Mouse (Mus musculus) spleen, adult 2 months (tissue): ENCODE measurements around the gene Lbx2. TPM values are rescaled to one million over a fixed set of nuclear protein-coding genes. Genes with fewer than 3 reads are reported as not detected.
A peak's percentile ranks its signal among the peaks of the same experiment; 100 is the strongest.

Experiments
- DNase-seq, 2 experiments: peaks; one replicate each; pipeline versions ENCODE4 v3.0.0 to v3.0.0-alpha.2; 2012 to 2021; ENCODE audit warnings: low spot score in 2 of 2, low read depth in 1 of 2
- H3K27ac ChIP-seq: fragments of 200-500 bp; 2 replicates; pipeline ENCODE4 v1.5.1; 2012; ENCODE audit warnings: low read length, inconsistent platforms; ENCODE audit not compliant: insufficient read depth
- H3K27me3 ChIP-seq: fragments of 200-500 bp; 2 replicates; pipeline ENCODE4 v1.6.1; 2012; ENCODE audit warnings: mild to moderate bottlenecking, moderate library complexity, low read length, inconsistent platforms; ENCODE audit not compliant: control insufficient read depth, insufficient read depth
- H3K36me3 ChIP-seq: fragments of 200-500 bp; 2 replicates; pipeline ENCODE4 v1.6.1; 2012; ENCODE audit warnings: mild to moderate bottlenecking, low read length, inconsistent platforms; ENCODE audit not compliant: control insufficient read depth, insufficient read depth
- H3K4me1 ChIP-seq: fragments of 200-500 bp; 2 replicates; pipeline ENCODE4 v1.6.1; 2011; ENCODE audit warnings: inconsistent platforms; ENCODE audit not compliant: control insufficient read depth, insufficient read depth, insufficient read length
- H3K4me3 ChIP-seq: fragments of 200-500 bp; 2 replicates; pipeline ENCODE4 v1.5.1; 2011; ENCODE audit warnings: mild to moderate bottlenecking, inconsistent platforms; ENCODE audit not compliant: insufficient read depth, insufficient read length; ENCODE audit errors: extremely low read depth
- CTCF ChIP-seq: fragments of 200-500 bp; IDR thresholded peaks from 2 replicates; pipeline ENCODE4 v1.5.1; 2011; ENCODE audit warnings: mild to moderate bottlenecking, inconsistent platforms; ENCODE audit not compliant: insufficient read depth, insufficient read length, insufficient replicate concordance; ENCODE audit errors: extremely low read depth
- POLR2A ChIP-seq: fragments of 200-500 bp; IDR thresholded peaks from 2 replicates; pipeline ENCODE4 v1.6.1; 2011; ENCODE audit warnings: low read depth, low read length, inconsistent platforms
- WGBS: fragments of 180-500 bp; shearing (Covaris S2); methylation state at CpG from one replicate; pipeline ENCODE4 v1.1.7; 2018; 5-methylcytosine and 5-hydroxymethylcytosine counted together
- polyA plus RNA-seq: library from polyadenylated mRNA; depleted of rRNA; stranded (reverse); fragments of >200 nt; gene quantifications from 2 replicates; pipeline ENCODE4 v1.2.3, GENCODE M21; 2012

Lbx2 gene
- polyA plus RNA-seq, 1 experiment, result 2.8 TPM

DNA sequence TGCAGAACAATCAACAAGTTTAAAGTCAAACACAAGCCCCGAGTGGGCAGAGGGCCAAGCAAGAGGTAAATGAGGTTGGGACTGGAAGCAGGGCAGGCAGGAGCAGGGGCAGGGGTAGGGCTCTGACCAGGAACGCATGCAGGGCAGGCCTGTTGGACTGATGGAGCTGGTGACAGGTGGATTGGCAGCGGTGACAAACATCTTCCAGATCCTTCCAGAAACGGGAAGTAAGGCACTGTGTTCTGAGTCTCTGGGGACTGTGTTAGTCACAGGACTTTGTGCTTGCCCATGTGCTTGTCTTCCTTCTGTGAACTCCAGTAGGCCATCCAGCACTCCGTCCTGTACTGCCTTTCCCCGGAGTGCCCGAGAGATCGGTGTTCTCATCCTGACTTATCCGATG lies 41.4 kb upstream of the Lbx2 start:
- Histone ChIP-seq H3K36me3 (no peaks in the 10 kb centered on the region), H3K4me3 (no peak overlapping the region), H3K27ac (no peak overlapping the region), H3K4me1 (peaks cover 5% of the 10 kb centered on the region; the same call in 1 of the 2 replicates), H3K27me3 (no peaks in the 10 kb centered on the region)
- TF ChIP-seq POLR2A (no peak), CTCF (no peak)
- WGBS, result 49% methylated on average over 9 of the region's 9 CpGs
- DNase-seq, result peak in 1 of 2 experiments; percentile 59

DNA sequence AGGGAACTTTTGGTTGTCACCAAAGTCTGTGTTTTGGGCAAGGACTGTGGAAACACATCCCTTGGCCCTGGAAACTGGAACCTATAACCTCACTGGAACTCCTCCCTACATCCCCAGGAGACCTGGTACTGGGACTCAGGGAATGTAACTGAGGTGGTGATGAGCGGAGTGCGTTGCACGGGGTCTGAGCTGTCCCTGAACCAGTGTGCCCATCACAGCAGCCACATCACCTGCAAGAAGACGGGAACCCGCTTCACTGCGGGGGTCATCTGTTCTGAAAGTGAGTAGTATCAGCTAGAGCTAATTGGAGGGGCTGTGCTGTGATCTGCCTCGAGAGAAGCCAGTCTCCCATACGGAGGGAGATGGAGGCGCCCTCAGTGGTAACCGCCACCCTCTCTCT lies 36.8 kb upstream of the Lbx2 start:
- H3K36me3 ChIP-seq, result peaks cover 4% of the 10 kb centered on the region
- TF ChIP-seq POLR2A (no peak), CTCF (no peak)
- H3K27ac ChIP-seq, result no peak overlapping the region
- H3K4me1 ChIP-seq, result peaks cover 8% of the 10 kb centered on the region; the same call in 1 of the 2 replicates
- no peak for DNase-seq
- H3K27me3 ChIP-seq, result no peaks in the 10 kb centered on the region
- H3K4me3 ChIP-seq, result no peak overlapping the region
- WGBS, result 85% methylated on average over 10 of the region's 10 CpGs

DNA sequence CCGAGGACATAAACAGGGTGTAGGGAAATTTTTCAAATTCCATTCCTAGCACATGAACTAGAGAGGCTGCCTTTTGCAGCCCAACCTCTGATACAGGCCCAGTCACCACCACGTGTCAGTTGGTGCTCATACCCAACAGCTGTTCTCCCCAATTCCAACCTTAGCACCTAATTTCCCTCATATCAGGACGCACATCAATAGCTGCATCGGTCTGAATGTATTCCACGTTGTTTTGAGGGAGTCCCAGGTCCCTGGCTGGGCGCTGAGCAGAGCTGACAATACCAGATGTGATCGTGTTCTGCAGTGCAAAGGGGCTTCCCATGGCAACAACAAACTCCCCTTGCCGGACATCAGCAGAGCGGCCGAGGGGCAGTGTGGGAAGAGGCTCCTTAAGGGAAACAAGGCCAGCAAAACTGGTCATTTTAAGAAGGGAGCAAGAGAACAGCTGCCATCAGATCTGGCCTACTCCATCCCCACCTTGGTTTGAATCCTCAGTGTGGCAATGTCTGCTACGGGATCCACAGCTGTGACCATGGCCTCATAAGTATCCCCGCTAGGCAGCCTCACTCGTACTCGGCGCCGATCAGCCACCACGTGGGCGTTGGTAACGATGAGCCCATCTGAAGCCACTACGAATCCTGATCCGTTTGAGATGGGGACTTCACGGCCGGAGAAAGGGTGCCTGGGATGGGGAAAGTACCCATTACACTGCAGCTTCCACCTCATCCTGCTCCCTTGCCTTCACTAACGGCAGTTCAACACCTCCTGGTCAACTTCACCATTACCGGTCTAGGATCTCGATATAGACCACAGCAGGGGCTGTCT lies 32.8 kb upstream of the Lbx2 start:
- H3K36me3 ChIP-seq, result peaks cover 15% of the 10 kb centered on the region
- peak overlapping the region; percentile 73 for H3K27ac ChIP-seq
- WGBS, result 7% methylated on average over 26 of the region's 26 CpGs
- H3K27me3 ChIP-seq, result no peaks in the 10 kb centered on the region
- no peak for DNase-seq
- peaks cover 7% of the 10 kb centered on the region; the same call in 1 of the 2 replicates for H3K4me1 ChIP-seq
- no peak for TF ChIP-seq POLR2A
- no peak for TF ChIP-seq CTCF
- H3K4me3 ChIP-seq, result peak overlapping the region; percentile 93

DNA sequence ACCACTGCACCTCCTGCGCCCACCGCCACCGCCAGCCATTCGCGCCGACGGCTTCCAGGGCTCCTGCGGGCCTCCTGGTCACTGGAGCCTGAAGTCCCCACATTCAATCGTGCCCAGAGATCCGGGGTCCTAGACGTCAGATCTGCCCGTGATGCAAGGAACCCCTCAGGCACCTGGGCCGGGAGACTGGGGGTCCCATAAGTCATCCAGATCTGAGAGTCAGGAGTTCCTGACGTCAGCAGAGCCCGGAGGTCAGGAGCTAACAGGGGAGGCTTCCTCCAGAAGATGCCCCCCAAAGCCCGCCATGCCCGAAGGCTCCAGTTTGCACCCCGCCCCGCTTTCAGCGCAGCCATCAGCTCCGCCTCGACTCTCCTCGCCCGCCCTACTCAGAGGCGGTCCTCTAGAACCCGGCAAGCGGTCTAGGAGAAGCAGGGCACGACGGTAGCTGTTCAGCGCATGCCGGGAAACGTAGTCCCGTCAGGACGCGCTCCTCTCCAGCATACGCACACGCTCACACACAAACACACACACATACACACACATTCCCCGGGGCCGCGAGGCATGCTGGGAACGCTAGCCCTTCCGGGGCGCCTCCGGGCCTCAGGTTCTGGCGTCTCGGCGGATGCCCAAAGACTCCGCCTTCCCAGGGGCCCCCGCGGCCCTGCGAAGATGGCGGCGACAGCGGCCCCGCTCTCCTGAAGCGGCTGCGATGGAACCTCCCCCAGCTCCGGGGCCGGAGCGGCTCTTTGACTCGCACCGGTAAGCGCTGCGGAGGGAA lies 31.9 kb upstream of the Lbx2 start, which contains the start of gene Aup1:
Gene Aup1 (plus strand): TSS at position 448 of the 778 bp plus-strand sequence.
- peak; percentile 97 to 98 for DNase-seq
- peaks cover 15% of the 10 kb centered on the region for H3K36me3 ChIP-seq
- no peak for TF ChIP-seq CTCF
- TF ChIP-seq POLR2A, result peak; percentile 57
- WGBS, result under 1% methylated on average over 64 of the region's 64 CpGs
- H3K27me3 ChIP-seq, result no peaks in the 10 kb centered on the region
- H3K4me3 ChIP-seq, result peak within 1 kb of the TSS; percentile 93
- H3K4me1 ChIP-seq, result peaks cover 7% of the 10 kb centered on the region; the same call in 1 of the 2 replicates
- peak within 1 kb of the TSS; percentile 90 for H3K27ac ChIP-seq

- WGBS, result under 1% methylated on average over 46 of the region's 50 CpGs
- Histone ChIP-seq H3K27me3 (no peaks in the 10 kb centered on the region), H3K4me3 (peak within 1 kb of the TSS; percentile 93), H3K27ac (peak within 1 kb of the TSS; percentile 90), H3K36me3 (peaks cover 15% of the 10 kb centered on the region), H3K4me1 (peaks cover 7% of the 10 kb centered on the region; the same call in 1 of the 2 replicates)
- DNase-seq, result peak in 1 of 2 experiments; percentile 51
- TF ChIP-seq POLR2A, result no peak
- 0 out of 2 replicates have a peak, but pooled peaks have one; percentile 42 for TF ChIP-seq CTCF
Observed at GRCm38 (mm10) chr6:83054871-83055431, 31.2 kb upstream of the Lbx2 start, which contains the start of gene Htra2. Gene Htra2, minus strand, starts transcription at chr6:83055273.

DNA sequence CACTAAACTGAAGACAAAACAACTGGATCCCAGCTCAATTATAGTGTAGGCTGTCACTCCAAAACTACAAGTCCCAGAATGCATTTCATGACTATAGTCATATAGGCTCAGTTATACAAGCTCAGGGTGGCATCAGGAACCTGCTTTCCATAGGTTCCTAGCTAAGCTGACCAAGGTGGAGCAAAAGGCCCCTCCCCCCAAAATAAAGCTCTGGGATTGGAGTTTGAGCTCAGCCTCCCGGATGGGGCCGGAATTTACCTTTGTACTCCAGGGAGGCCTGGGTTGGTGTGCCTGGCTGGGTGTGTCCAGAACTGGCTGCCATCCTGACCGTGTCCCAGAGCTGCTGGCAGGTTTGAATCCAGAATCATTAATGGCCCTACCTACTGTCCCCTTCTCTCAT lies 28.4 kb upstream of the Lbx2 start, which contains the start of gene Dqx1:
Gene Dqx1 (plus strand): TSS at position 55 of the 400 bp plus-strand sequence.
- WGBS, result 94% methylated on average over 3 of the region's 3 CpGs
- Histone ChIP-seq H3K4me3 (no peak within 1 kb of the TSS), H3K4me1 (peaks cover 7% of the 10 kb centered on the region; the same call in 1 of the 2 replicates), H3K27me3 (no peaks in the 10 kb centered on the region), H3K36me3 (peaks cover 11% of the 10 kb centered on the region), H3K27ac (no peak within 1 kb of the TSS)
- DNase-seq, result no peak
- TF ChIP-seq POLR2A (no peak), CTCF (no peak)
